Mouse (Mus musculus) CH12F3 (cell line): ENCODE results near the gene Prss27.

ENCODE experiments used
- in situ Hi-C: fragments of 300-500 bp; cut with MboI; formaldehyde crosslinking; loops from 2 replicates; pipeline ENCODE4 v1.14.3; 2020; ENCODE audit warnings: low sequenced_read_pairs

Prss27 gene

DNA sequence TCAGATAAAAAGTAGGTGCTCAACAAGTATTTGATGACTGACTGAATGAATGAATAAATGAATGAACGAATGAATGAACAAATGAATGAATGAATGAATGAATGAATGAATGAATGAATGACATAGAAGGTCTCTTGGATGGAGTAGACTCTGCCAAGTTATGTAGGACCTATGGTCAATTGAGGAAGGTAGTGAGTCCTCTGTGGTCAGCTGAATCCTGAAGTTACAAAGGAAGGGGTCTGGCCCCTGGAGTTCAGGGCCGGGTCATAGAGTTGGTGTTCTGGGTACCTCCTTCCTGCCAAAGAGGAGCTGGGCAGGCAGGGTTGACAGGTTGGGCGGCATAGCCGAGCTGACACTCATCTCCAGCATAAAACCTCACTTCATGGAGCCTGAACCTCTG lies at the start of gene Prss27:
Prss27 (plus strand) TSS at position 301 of the 400 bp plus-strand sequence.
- in situ Hi-C loops, result no loop called here

DNA sequence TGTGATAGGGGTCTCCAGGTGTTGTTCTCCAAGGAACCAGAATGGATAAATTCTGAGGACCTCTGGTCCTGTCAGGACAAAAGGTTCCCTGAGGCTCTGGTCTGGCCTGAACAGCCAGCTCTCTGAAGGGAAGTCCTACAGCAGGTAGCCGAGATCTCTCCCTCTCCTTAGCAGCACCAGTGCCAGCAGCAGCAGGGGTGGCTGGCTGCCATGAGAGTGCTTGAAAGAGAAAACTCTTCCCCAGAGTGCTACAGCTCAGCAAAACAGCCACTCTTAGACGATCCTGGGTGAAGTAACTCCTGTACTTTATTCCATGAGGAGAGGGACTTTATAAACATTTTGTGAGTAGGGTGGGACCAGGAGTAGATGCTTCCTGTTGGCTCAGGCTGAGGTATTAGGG lies 48.1 kb upstream of the Prss27 start:
- in situ Hi-C loops, result no loop called here

DNA sequence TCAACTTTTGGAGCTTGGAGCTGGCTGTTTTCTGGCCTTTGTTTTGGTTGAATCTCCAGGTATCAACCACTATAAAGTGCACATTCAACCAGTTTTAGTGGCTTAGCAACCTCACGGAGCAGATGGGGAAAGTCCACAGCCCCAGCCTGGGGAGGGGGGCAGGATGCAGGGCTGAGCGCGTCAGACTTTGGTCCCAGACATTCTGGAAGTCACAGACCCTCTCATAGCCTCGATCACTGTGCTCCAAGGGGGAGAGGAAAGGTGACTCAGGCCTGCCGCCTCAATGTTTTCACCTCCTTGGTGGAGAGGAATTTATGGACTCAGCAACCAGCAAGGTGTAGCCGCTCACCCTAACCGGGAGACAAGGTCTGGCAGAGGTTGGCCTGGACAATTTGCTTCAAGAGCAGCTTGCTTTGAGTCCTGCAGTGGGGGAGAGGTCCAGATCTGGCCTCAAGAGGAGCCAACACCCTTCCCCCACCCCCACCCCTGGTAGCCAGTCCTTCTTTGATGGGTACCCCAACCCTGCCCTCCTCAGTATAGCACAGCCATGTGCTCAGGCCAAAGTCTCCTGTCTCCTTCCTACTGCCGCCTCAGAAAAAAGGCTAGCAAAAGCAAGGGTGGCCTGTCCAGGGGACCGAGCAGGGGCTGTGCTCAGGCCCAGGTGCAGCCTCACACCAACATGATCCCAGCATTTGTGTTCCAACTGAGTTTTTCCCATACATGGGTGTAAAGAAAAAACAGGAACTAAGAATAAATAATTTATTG lies 45.0 kb upstream of the Prss27 start:
- in situ Hi-C loops, result no loop called here

DNA sequence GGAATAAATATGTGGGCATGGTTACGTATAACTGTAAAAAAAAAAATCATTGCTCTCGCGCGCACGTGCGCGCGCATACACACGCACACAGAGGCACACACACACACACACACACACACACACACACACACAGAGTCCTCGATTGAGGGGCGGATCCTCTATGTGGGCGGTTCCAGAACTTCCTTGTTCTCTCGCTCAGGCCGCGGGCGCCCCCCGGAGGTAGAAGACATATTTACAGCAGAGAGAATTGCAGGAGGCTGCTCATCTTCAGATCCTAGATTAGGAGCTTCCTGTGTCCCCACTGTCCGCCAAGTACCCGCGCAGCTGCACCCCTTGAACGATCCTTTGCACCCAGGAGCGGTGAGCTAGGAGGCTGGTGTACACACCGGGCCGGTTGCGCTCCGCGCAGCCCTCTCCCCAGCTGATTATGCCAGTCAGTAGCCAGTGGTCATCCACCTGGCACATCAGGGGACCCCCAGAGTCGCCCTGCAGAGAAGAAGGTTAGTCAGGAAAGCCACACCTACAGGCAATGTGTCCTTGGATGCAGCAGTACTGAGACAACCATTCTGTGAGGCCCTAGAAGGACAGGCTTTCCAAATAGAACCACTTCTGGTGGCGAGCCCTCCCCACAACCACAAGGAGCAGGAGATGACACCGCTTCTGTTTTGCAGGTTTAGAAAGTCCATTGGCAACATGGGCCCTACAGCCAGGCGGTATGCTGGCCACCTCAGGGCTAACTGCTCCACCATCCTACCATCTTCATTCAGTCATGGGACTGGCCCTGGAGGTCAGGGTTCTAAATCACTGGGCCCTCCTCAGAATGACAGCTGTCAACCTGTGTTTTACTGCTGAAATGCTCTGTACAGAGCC lies 44.1 kb upstream of the Prss27 start:
- in situ Hi-C loops, result no loop called here

DNA sequence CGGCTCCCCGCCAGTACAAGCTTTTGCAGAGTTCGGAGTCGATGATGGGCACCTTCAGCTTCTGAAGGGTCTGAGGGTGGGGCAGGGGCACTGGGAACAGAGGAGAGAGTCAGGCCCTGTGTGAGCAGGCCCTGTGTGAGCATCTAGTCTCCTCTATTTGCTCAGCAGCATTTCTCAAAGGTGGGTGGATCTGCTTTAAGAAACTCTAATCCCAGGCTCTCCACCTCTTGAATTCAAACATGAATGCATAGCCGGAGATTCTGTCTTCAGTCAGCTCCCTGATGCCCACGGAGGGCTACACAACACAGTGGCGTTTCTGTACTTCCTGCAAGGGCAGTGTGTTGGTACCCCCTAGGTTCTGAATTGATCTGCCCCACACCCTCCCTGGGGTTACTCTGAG lies 43.3 kb upstream of the Prss27 start:
- in situ Hi-C loops, result no loop called here

DNA sequence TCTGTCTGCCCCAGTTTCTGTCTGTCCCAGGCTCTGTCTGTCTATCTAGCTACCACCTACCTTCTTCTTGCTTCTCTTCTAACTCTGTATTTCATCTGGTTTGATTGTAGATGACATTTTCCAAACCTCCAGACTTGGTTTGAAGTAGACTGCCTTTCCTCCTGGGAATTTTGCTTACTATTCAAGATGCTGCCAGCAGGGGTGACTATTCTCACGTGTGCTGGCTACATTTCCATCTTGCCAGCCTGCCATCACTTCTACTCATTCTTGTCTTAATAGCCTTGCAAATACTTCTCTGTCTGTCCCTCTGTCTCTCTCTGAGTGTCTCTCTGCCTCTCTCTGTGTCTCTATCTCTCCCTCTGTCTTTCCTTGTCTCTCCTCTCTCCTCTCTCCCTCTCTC lies 42.5 kb upstream of the Prss27 start:
- in situ Hi-C loops, result no loop called here

DNA sequence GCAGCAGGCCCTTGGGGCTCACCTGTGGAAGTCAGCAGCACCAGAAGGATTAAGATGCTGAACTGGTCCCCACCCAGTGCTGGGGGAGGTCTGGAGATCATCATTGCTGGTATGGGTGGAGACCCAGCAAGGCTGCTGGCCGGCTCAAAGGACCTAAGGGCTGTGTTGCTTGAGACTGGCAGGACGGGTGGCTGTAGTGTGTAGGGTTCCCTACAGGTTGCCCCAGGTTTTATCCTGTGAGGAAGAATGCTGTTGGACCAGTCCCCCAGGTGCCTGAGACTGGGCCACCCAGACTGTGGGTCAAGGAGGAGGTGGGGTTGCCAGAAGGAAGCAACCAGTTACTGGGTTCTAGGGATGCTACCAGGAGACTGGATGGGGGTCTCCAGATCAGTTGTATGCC lies 40.0 kb upstream of the Prss27 start, which contains the start of gene Prss22:
Prss22 (minus strand) TSS at position 200 of the 400 bp plus-strand sequence.
- in situ Hi-C loops, result no loop called here

DNA sequence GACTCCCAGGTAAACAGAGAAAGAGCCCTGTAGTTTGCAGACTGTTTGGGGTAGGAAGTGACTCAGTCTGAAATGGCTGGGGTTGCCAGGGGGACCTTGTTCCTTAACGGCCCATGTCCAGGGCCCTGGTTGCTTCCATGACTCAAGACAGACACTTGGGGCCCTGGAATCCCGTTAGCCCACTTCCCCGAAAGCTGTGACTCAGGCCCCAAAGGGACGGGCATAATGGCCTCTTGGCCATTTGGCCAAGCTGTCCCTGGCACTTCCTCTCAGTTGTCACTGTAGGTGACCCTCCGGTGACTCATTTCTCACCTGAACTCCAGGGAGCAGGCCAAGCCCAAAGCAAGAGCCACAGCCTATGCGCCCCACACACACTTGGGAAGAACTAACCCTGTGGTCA lies 39.6 kb upstream of the Prss27 start:
- in situ Hi-C loops, result no loop called here

DNA sequence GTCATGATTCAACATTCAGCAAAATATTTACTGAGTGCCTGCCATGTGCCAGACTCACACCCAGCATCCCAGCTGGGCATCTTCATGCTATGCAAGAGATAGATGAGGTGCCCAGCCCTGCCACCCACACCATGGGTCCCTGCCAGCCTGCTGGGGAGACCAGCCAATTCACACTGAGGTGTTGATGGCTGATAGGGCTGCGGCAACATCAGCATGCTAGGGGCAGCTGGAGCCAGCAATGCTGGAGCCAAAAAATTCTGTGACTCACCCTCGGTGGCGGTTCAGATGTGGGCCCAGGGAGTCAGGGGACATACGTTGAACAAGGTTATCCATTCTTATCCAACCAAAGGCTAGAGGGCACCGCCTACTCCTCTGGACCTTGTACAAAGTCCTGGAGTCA lies 37.5 kb upstream of the Prss27 start:
- in situ Hi-C loops, result no loop called here

DNA sequence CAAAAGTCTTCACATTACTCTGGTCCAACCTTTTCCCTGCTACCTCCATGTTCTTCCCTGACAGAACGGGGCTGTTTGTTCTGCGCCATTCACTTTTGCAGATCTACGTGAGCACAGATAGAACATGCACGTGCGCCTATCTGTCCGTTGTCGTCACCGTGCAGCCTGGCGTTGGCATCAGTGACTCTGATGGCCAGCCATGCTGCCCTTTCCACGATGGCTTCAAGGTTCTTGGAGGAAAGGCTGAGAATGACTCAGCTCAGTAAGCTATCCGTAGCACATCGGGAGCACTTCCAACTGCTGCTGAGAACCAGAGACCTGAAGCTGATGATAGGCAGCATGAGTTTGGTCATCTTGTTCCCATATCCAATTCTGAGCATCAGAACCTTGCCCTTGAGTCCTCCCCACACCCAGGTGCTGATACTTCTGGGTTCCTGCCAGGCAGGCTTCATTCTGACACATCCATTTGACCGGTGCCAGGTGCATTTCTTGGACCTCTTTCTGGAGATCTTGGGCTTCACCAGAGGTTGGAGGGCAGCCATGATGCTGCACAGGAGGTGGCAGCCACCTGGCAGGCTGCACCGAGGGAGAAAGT lies 33.8 kb upstream of the Prss27 start:
- in situ Hi-C loops, result no loop called here

DNA sequence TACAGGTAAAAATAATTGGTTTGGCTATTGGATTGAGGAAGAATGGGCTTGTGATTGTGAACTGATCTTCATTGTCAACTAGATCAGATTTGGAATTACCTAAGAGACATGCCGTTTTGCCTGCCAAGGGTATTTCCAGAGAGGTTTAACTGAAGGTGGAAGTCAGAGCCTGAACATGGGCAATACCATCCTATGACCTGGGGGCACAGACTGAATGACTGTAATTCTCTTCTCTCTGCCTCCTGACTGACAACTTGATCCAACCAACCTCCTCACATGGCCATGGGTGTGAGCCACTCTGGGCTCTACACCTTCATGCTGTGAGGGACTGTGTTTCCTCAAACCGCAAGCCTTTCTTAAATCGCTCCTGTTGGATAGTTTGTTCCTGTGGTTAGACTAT lies 32.9 kb upstream of the Prss27 start:
- in situ Hi-C loops, result no loop called here

DNA sequence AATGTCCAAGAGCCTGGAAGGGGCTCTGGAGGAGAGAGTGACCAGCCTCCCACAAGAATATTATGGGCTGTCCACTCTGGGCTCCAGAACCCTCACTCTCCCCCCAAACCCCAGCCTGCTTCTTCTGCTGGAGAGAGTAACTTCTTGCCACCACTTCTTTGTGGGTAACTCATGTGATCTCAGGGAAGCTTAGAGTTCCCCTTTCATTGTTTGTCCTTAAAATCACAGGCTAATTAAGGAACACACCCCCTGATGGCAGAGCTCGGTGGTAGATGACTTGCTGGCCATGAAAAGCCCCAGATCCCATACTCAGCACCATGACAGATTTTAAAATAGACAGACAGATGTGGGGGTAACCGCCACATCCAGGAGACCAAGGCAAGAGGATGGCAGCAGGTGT lies 31.0 kb upstream of the Prss27 start:
- in situ Hi-C loops, result no loop called here

DNA sequence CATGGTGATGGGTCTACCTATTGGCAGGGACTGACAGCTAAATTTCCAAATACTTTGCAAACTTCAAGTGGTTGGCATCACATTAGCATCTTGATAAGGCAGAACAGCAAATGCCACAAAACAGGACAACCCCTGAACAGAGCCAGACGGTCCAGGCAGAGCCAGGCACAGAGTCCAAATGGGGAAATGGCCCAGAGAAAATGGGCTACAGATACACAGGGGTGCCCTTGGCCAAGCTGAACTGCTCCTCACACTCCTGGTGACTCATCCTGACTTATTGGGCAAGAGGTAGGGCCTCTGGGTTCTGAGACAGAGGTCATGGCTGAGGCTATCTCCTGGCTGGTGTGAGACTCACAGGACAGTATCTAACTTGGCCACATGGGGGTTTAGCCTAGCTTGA lies 30.6 kb upstream of the Prss27 start:
- in situ Hi-C loops, result no loop called here

DNA sequence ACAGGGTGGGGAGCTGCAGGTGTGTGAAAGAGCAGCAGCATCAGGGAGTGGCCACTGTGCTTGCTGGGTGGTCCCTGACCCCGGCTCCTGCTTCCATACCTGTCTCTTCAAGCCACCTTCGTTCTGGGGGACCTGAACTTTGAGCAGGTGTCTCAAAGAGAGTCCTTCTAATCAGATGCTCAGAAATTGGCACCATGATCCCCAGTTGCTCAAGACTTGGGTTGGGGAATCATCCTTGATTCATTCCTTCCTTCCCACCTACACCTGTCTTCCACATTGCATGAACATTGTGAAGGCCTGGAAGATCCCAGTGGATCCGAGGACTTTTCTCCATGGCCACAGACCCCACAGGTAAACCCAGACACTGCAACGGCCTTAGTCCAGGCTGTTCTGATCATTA lies 29.8 kb upstream of the Prss27 start:
- in situ Hi-C loops, result no loop called here

DNA sequence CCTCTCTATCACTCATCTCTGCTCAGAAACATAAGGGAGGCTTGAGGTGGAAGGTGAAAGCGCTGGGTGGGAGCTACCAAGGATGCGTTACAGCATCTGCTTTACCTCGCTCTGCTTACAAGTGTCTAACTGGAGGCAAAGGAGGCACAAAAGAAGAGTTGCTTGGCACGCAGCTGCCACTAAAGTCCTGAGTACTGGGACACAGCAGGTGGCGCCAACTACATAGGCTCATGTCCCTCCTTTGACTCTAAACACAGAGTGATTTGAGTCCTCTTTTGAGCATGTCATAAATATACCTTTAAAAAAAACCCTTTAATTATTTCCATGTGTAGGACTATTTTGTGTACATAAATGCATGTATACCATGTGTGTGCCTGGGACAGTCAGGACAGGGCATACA lies 28.3 kb upstream of the Prss27 start:
- in situ Hi-C loops, result no loop called here

DNA sequence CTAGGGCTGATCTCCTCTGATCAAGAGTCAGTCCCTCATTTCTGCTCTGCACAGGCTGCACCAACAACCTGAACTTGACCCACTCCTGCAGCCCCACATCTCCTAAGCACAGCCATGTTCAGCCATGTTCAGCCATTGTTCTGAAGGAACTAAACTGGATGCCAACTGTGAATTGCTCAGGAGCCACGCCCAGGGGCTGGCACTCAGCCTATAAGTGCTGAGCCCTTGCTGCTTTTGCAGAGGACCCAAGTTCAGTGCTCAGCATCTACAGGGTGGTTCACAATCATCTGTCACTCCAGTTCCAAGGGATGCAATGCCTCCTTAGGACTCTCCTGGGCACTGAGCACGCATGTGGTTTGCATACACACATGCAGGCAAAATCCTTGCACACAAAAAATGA lies 25.0 kb upstream of the Prss27 start:
- in situ Hi-C loops, result no loop called here

DNA sequence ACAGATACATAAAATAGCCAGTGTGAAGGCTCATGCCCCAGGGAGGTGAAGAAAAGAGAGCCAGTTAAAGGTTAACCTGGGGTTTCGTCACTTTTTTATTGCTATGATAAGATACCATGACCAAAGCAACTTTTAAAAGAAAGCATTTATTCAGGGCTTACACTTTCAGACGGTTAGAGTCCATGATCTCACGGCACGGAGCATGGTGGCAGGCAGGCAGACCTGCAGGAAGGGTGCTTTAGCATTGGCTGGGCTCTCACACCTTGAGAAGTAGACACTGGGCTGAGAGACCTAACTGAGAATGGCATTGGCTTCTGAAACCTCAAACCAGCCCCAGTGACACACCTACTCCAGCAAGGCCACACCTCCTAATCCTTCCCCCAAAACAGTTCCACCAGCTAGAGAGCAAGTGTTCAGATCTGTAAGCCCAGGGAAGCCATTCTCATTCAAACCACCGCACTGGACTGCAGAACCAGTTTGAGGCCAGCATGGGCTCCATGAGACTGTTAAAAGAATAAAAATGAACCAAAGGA lies 23.4 kb upstream of the Prss27 start:
- in situ Hi-C loops, result no loop called here

DNA sequence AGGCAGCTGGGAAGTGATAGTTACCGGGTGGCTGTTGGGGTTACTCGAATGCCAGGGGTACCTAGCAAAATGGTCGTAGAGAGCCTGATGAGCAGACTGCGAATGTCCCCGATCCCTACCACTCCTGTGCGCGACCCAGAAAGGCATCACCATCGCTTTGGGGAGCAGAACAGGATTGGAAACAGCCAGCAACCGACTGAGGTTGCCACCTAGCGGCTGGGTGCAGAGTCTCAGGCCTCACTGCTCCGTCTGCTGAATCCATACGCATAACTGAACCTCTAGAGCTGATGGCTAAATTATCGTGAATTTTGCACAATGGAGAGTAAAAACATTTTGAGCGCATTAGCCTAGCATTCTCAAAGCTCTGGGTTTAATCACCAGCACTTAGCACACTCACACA lies 22.2 kb upstream of the Prss27 start:
- in situ Hi-C loops, result no loop called here

DNA sequence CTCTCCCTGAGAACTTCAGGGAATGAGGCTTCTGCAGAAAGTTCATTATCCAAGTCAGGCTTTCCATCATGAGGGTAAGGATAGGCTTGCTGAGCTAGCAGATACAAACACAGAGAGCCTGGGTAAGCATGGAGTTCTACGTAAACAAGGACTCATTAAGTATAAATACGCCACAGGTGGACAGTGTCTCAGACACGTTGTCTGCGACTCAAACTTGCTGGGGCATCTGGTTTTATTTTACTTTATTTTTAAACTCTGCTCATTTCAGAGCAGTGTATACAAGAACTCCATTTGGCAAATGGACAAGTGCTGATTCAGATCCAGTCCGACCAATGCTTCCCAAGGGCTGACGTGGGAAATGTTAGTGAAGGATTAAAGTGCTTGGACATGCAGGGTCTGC lies 17.2 kb upstream of the Prss27 start:
- in situ Hi-C loops, result no loop called here

DNA sequence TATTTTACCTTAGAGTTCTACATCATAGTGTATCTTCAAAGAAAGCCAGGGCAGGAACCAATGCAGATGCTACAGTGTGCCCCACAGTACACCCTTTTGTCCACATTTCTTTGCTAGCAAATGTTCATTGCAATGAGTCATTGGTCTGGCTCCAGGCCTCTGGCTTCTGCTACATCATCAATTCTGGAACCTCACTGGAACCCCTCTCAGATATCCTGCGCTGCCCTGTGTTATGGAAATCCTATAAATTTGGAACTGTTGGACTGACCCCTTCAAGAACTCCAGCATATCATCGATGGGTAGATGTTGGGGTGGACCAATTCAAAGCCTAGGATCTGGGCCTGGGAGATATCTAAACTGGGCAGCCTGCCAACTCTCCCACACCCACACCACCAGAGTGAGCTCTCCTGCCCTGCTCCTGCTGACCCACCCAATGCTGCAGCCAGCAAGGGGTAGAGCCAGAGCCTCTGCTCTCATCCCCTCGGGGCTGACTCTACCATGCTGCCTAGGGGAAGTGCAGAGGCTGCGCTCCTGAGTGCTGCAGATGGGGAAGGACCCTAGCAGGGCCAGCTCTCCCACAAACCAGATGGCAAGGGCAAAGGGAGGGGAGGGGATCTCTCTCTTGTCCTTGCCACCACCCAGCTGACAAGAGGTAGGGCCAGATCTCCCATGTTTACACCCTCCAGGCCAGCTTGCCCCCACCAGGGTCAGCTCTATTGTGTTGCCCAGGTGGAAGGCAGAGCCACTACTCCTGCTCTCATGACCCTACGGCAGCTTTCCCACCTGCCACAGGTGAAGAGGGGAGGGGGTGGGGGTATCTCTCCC lies 16.4 kb upstream of the Prss27 start:
- in situ Hi-C loops, result no loop called here

DNA sequence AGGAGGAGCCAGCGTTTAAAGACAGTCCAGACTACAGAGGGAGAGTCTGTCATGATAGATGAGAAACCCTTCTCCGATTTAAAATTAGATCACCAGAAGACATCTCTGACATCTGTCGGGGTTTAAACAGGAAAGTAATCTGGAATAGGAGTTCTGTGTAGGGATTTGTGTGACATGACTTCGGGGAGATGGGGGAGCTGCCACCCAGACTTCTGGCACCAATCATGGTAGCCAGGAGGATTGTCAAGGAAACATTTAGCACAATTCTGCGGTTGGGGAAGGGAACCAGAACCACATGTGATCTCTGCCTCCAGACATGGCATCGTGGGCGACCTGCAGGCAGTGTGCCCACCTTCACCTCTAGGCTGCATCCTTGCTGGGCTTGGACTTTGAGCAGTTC lies 8.5 kb upstream of the Prss27 start:
- in situ Hi-C loops, result no loop called here
